Mouse (Mus musculus): ENCODE measurements around the gene Catsperz. TPM values are rescaled to one million over a fixed set of nuclear protein-coding genes. Genes with fewer than 3 reads are reported as not detected.
A peak's percentile ranks its signal among the peaks of the same experiment; 100 is the strongest.

Catsperz gene
- polyA plus RNA-seq, 1 experiment from 2014 or later = 0.53 TPM

DNA sequence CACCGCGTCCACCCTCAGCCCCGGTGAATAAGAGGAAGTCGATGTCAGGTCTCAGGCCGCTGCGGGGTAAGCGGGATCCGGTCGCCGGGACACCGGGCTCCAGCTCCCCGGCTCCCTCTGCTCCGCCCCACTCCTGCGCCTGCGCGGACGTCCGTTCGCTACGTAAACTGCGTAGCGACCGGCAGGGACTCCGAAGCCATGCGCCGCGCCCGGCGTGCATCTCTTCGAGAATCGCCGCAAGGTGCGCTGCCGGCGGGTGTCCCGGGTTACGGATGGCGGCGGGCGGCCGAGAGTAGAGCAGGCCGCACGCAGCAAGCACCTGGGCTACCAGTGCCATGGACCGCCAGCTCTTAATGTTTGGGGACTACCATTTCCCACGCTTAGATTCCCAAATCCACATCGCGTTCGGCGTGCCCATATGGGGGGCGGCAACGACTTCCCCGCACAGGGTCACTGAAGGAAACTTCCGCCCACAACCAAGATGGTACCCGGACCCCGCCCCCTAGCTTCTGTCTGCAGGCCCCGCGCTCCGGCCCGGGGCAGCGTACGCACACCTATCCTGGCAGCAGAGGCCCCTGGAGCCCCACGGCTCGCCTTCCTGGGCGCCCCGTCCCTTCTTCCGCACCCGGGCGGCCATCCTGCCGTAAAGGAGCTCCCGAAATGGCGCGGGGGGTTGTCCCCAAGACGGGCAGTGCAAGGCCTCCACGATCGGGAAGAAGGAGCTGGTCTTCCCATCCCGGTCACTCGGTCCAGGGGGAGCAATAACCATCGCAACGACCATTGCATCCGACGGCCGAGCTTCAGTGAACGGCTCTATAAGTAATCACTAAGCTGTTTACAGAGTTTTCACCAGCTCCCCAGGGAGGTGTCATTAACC lies 16.4 kb upstream of the Catsperz start, which contains the start of gene Bad:
Gene Bad, plus strand, starts transcription at position 490 of the 877 bp plus-strand sequence.
- H3K27ac ChIP-seq (replicated peaks; ENCODE audit: low read depth, low read length) = peak within 1 kb of the TSS; percentile 94
- H3K9ac ChIP-seq (replicated peaks; ENCODE audit: low read length) = peak within 1 kb of the TSS; percentile 92
- WGBS = under 1% methylated on average over 83 of the region's 83 CpGs
- DNase-seq (peak; percentile 99), ATAC-seq (ENCODE audit: low FRiP score, low TSS enrichment) (peak; percentile 86)
- no peaks in the 10 kb centered on the region for H3K27me3 ChIP-seq (ENCODE audit: control insufficient read depth, insufficient read depth, low read length)
- peaks cover 17% of the 10 kb centered on the region for H3K36me3 ChIP-seq (ENCODE audit: control insufficient read depth, insufficient read depth, low read length)
- H3K9me3 ChIP-seq (ENCODE audit: control insufficient read depth, low read length) = no peaks in the 10 kb centered on the region
- peak within 1 kb of the TSS; percentile 99 for H3K4me2 ChIP-seq (ENCODE audit: low read length)
- H3K4me3 ChIP-seq (replicated peaks; ENCODE audit: low read depth, low read length) = peak within 1 kb of the TSS; percentile 85
- peaks cover 26% of the 10 kb centered on the region for H3K4me1 ChIP-seq (ENCODE audit: control insufficient read depth, insufficient read depth, low read length)

DNA sequence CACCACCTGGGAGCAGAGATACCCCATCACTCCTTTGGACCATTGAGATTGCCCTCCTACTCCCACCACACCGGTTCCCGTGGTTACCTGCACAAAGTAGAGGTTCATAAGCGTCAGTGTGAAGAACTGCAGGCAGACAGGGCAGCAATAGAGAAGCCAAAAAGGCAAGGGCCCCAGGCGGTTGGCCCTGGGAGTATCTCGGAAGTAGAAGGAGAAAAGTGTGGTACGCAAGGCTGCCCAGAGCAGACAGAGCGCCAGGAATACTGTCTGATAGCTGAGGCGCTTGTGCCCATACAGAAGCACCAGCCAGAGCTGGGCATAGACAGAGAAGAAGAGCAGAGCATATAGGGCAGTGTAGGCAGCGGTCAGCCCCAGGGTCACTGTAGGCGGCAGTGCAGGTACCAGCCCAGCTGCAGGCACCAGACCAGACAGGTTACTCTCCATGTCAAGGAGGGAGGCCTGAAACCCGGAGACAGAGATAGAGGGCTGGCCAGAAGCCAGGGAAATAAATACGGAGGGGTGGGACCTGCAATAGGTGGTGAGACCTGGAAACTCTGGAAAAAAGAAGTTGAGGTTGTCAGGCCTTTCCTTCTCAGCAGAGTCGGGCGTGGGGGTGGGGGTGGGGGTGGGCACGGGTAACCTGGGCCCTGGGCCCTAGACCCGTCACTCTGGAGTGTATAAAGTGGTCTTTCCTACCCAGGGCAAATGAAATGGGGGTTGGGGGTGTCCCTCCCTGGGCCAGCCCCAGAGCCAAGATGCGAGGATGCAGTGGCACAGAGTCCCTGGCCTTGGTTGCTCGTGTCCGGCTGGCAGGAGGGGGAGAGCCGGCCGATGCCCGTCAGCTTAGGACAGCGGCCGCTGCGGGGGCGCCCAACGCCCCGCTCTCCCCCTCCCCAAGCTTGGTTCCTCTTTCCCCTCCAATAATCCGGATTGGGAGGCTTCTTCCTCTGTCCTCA lies 15.5 kb upstream of the Catsperz start:
- peak overlapping the region; percentile 92 for H3K9ac ChIP-seq (replicated peaks; ENCODE audit: low read length)
- peak overlapping the region; percentile 85 for H3K4me3 ChIP-seq (replicated peaks; ENCODE audit: low read depth, low read length)
- WGBS = 22% methylated on average over 29 of the region's 29 CpGs
- no peaks in the 10 kb centered on the region for H3K9me3 ChIP-seq (ENCODE audit: control insufficient read depth, low read length)
- peak overlapping the region; percentile 99 for H3K4me2 ChIP-seq (ENCODE audit: low read length)
- H3K27ac ChIP-seq (replicated peaks; ENCODE audit: low read depth, low read length) = peak overlapping the region; percentile 94
- peaks cover 7% of the 10 kb centered on the region for H3K27me3 ChIP-seq (ENCODE audit: control insufficient read depth, insufficient read depth, low read length)
- peaks cover 26% of the 10 kb centered on the region for H3K4me1 ChIP-seq (ENCODE audit: control insufficient read depth, insufficient read depth, low read length)
- peaks cover 12% of the 10 kb centered on the region; the same call in 1 of the 2 replicates for H3K36me3 ChIP-seq (ENCODE audit: control insufficient read depth, insufficient read depth, low read length)
- peak; percentile 41; the same call in 1 of the 2 replicates for ATAC-seq (ENCODE audit: low FRiP score, low TSS enrichment)
- no peak for DNase-seq

DNA sequence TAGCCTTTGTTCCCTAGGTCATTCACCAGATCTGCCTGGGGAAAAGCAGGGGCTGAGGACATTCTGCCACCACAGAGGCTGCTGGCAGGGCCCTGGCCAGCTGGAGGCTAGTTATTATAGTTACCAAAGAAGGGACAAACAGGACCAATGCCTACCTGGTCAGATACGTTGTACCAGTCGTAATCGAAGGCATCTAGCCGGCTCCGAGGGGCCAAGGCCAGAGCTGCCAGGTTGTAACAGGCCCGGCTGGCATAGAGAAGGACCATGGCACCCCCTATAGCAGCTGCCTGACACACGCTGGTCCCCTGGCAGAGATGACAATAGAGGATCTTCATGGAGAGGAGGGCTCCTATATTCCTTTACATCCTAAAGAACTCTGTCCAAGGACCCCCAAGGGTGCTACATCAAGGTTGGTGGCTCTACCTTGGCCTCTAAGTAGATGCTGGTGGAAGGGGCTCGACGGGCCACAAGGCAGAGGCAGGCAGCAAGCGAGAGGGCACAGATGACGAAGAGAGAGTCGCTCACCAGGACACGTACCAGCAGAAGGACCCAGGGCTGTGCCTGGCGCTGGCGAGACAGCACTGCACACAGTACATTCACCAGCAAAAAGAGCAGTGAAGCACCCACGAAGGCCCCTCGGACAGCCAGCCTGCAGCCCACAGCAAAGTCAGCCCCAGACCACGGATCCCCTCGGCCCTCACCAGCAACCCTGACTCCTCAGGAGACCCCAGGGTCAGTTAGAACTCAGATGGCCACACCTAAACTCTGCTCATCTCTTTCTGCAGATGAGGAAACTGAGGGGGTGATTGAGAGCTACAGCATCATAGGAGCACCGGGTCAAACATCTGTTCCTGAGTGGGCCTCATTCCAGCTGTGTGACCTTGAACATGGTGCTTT lies 14.2 kb upstream of the Catsperz start:
- DNase-seq (no peak), ATAC-seq (ENCODE audit: low FRiP score, low TSS enrichment) (no peak)
- no peak overlapping the region for H3K27ac ChIP-seq (replicated peaks; ENCODE audit: low read depth, low read length)
- H3K9me3 ChIP-seq (ENCODE audit: control insufficient read depth, low read length) = no peaks in the 10 kb centered on the region
- WGBS = 86% methylated on average over 20 of the region's 20 CpGs
- H3K4me1 ChIP-seq (ENCODE audit: control insufficient read depth, insufficient read depth, low read length) = peaks cover 28% of the 10 kb centered on the region
- H3K9ac ChIP-seq (replicated peaks; ENCODE audit: low read length) = peak overlapping the region; percentile 92
- H3K4me2 ChIP-seq (ENCODE audit: low read length) = peak overlapping the region; percentile 99
- peaks cover 9% of the 10 kb centered on the region; the same call in 1 of the 2 replicates for H3K36me3 ChIP-seq (ENCODE audit: control insufficient read depth, insufficient read depth, low read length)
- peaks cover 21% of the 10 kb centered on the region for H3K27me3 ChIP-seq (ENCODE audit: control insufficient read depth, insufficient read depth, low read length)
- H3K4me3 ChIP-seq (replicated peaks; ENCODE audit: low read depth, low read length) = peak overlapping the region; percentile 85; the same call in 1 of the 2 replicates

DNA sequence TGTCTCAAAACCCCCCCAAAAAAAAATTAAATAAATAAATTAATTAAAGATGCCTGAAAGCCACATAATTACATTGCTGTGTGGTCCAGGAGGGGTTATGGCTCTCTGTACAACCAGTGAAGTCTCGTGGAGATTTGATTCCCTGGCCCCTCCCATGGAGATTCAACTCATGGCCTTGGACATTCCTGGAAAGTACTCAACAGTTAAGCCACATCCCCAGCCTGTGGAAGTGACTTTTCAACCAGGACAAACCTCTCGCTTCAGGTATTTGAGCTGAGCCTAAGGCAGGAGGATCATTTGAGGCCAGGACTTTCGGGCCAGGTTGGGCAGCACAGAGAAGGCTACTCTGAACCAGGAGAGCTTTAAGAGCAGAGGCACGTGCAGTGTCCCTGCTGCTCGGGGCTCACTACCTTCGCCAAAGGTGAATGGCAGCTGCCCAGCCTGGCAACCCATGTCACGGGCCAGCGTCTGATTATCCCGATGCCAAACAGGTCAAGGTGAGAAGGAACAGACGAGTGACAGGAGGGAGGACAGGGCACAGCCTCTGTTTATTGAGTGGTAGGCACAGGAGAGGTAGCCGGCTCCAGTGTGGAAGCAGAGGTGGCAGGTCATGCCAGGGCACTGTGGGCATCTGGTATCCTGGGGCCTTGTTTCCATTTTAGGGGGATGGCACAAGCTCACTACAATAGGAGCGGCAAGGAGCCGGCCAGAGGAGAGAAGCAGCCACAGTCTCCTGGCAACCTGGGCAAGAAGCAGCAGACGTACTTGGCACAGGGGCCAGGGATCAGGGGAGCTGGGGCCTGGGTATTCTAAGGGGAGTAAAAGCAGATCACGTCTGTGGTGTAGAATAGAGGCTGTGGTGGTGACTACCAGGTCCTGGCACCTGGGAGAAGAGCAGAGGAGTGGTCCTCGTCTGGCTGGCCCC lies 12.6 kb upstream of the Catsperz start:
- no peaks in the 10 kb centered on the region for H3K9me3 ChIP-seq (ENCODE audit: control insufficient read depth, low read length)
- H3K4me3 ChIP-seq (replicated peaks; ENCODE audit: low read depth, low read length) = no peak overlapping the region
- H3K27ac ChIP-seq (replicated peaks; ENCODE audit: low read depth, low read length) = no peak overlapping the region
- H3K36me3 ChIP-seq (ENCODE audit: control insufficient read depth, insufficient read depth, low read length) = peaks cover 9% of the 10 kb centered on the region; the same call in 1 of the 2 replicates
- no peak overlapping the region for H3K4me2 ChIP-seq (ENCODE audit: low read length)
- H3K4me1 ChIP-seq (ENCODE audit: control insufficient read depth, insufficient read depth, low read length) = peaks cover 30% of the 10 kb centered on the region
- no peak overlapping the region; the same call in 1 of the 2 replicates for H3K9ac ChIP-seq (replicated peaks; ENCODE audit: low read length)
- WGBS = 75% methylated on average over 16 of the region's 16 CpGs
- DNase-seq = no peak
- ATAC-seq (ENCODE audit: low FRiP score, low TSS enrichment) = no peak
- H3K27me3 ChIP-seq (ENCODE audit: control insufficient read depth, insufficient read depth, low read length) = peaks cover 36% of the 10 kb centered on the region

DNA sequence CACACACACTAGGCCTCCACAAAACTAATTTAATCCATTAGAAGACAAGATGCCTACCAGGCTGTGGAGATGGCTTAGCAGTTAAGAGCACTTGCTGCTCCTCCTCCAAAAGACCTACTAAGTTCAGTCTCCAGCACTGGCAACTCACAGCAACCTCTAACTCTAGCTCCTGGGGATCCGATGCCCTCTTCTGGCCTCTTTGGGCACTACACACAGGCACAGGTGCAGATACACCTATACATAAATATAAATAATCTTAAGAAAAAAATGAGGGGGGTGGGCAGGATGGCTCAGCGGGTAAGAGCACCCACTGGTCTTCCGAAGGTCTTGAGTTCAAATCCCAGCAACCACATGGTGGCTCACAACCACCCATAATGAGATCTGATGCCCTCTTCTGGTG lies 11.1 kb upstream of the Catsperz start:
- Histone ChIP-seq H3K4me2 (ENCODE audit: low read length) (no peak overlapping the region), H3K4me3 (replicated peaks; ENCODE audit: low read depth, low read length) (no peak overlapping the region), H3K36me3 (ENCODE audit: control insufficient read depth, insufficient read depth, low read length) (peaks cover 9% of the 10 kb centered on the region; the same call in 1 of the 2 replicates), H3K9me3 (ENCODE audit: control insufficient read depth, low read length) (no peaks in the 10 kb centered on the region), H3K4me1 (ENCODE audit: control insufficient read depth, insufficient read depth, low read length) (peaks cover 27% of the 10 kb centered on the region), H3K27me3 (ENCODE audit: control insufficient read depth, insufficient read depth, low read length) (peaks cover 51% of the 10 kb centered on the region), H3K9ac (replicated peaks; ENCODE audit: low read length) (no peak overlapping the region), H3K27ac (replicated peaks; ENCODE audit: low read depth, low read length) (no peak overlapping the region)
- DNase-seq (no peak), ATAC-seq (ENCODE audit: low FRiP score, low TSS enrichment) (no peak)
- WGBS = 21% methylated on average over 3 of the region's 3 CpGs

DNA sequence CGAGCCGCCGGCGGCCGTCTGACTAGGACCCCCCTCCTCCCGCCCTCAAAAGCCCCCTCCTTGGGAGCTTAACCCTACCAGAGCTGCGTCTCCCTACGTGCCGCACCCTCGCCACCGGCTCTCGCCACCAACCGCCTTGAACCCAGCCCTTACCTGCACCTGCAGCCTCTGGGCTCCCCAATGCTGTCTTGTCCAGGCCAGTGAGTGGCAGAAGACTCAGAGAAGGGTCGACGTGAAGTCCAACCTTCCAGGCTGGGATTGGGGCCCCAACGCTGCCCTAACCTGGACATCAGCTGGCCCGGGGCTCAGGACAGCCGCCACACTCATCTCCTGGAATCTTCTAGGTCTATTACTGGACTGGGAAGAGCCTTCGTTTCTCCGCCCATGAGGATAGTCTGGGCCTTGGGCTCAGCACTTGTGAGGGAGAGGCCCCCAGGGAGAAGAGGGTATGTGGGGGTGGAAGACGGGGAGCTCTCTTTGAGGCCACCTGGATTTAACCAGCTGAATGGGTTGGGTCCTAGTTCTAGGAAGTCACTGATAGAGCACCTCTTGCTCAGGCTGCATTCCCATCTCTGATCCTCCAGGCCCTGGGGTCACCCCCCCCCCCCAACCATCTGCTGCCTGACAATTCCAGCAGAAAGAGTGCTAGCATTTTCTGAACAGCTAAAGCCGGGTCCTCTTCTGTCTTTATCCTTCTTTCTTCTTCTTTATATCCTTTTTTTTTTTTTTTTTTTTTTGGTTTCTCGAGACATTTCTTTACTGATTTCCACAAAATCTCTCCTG lies 9.2 kb upstream of the Catsperz start, which contains the start of gene Kcnk4:
Gene Kcnk4, minus strand, starts transcription at position 321 of the 783 bp plus-strand sequence.
- Histone ChIP-seq H3K4me2 (ENCODE audit: low read length) (peak within 1 kb of the TSS; percentile 68), H3K9me3 (ENCODE audit: control insufficient read depth, low read length) (no peaks in the 10 kb centered on the region), H3K4me1 (ENCODE audit: control insufficient read depth, insufficient read depth, low read length) (peaks cover 13% of the 10 kb centered on the region), H3K27ac (replicated peaks; ENCODE audit: low read depth, low read length) (no peak within 1 kb of the TSS), H3K27me3 (ENCODE audit: control insufficient read depth, insufficient read depth, low read length) (peaks cover 59% of the 10 kb centered on the region), H3K4me3 (replicated peaks; ENCODE audit: low read depth, low read length) (peak within 1 kb of the TSS; percentile 39), H3K9ac (replicated peaks; ENCODE audit: low read length) (peak within 1 kb of the TSS; percentile 45; the same call in 1 of the 2 replicates), H3K36me3 (ENCODE audit: control insufficient read depth, insufficient read depth, low read length) (peaks cover 9% of the 10 kb centered on the region; the same call in 1 of the 2 replicates)
- WGBS = 12% methylated on average over 23 of the region's 23 CpGs
- no peak for ATAC-seq (ENCODE audit: low FRiP score, low TSS enrichment)
- DNase-seq = no peak

All from midbrain, embryonic 14.5 days (tissue).